Mouse (Mus musculus) cerebellum, postnatal 14 days (tissue): ENCODE results near the gene Stip1.
A peak's percentile ranks its signal among the peaks of the same experiment; 100 is the strongest.
"Not testable (repeated sequence)": the region's sequence is repeated elsewhere in the genome, so short reads cannot be mapped to it uniquely, and the experiment has no call there.

Source experiments
- DNase-seq, 2 experiments: peaks; one replicate each; pipeline ENCODE4 v3.0.0; 2021; ENCODE audit warnings: mixed read lengths in 2 of 2

Stip1 gene

GRCm38 (mm10) chr19:7014481-7015135 is 25.2 kb downstream of the Stip1 start:
- DNase-seq, result peak; percentile 55 to 78

- no peak for DNase-seq
Observed at GRCm38 (mm10) chr19:7013984-7014383, 25.8 kb downstream of the Stip1 start.

- no peak for DNase-seq
Observed at GRCm38 (mm10) chr19:7012426-7012825, 27.3 kb downstream of the Stip1 start.

GRCm38 (mm10) chr19:7006892-7007593 is 32.7 kb downstream of the Stip1 start:
- DNase-seq, result no peak

GRCm38 (mm10) chr19:6999360-7000063 is 40.3 kb downstream of the Stip1 start:
- DNase-seq, result no peak

GRCm38 (mm10) chr19:6997721-6998290 is 42.0 kb downstream of the Stip1 start:
- DNase-seq, result no peak

GRCm38 (mm10) chr19:6996006-6996405 is 43.8 kb downstream of the Stip1 start, which contains the start of the genes Nudt22 and Trpt1:
Nudt22 (minus strand) TSS chr19:6996117.
Trpt1 (plus strand) TSS chr19:6996131.
- DNase-seq, result peak; percentile 89

GRCm38 (mm10) chr19:6995255-6995991 is 44.3 kb downstream of the Stip1 start:
- peak; percentile 74 to 77 for DNase-seq

GRCm38 (mm10) chr19:6994489-6994888 is 45.3 kb downstream of the Stip1 start:
- no peak for DNase-seq

GRCm38 (mm10) chr19:6994002-6994401 is 45.8 kb downstream of the Stip1 start:
- DNase-seq, result no peak

- DNase-seq, result no peak
Observed at GRCm38 (mm10) chr19:6993011-6993770, 46.6 kb downstream of the Stip1 start.

GRCm38 (mm10) chr19:6992011-6992858 is 47.5 kb downstream of the Stip1 start, which contains the start of gene Dnajc4:
Dnajc4 (minus strand) TSS chr19:6992572.
- DNase-seq, result peak; percentile 95 to 96

GRCm38 (mm10) chr19:6991166-6991565 is 48.6 kb downstream of the Stip1 start:
- not testable (repeated sequence) for DNase-seq

GRCm38 (mm10) chr19:6990712-6991111 is 49.1 kb downstream of the Stip1 start:
- no peak for DNase-seq

- DNase-seq, result no peak
Observed at GRCm38 (mm10) chr19:6989251-6989650, 50.5 kb downstream of the Stip1 start.

- no peak for DNase-seq
Observed at GRCm38 (mm10) chr19:6987904-6988285, 51.9 kb downstream of the Stip1 start.

- DNase-seq, result peak; percentile 73 to 78
Observed at GRCm38 (mm10) chr19:6987061-6987903, 52.5 kb downstream of the Stip1 start, which contains the start of gene Vegfb. Vegfb (minus strand) TSS chr19:6987651.

- no peak for DNase-seq
Observed at GRCm38 (mm10) chr19:6985951-6986708, 53.6 kb downstream of the Stip1 start.

GRCm38 (mm10) chr19:6985300-6985699 is 54.5 kb downstream of the Stip1 start:
- DNase-seq, result no peak
